Mouse (Mus musculus): ENCODE data around the gene Pcsk4. TPM values are rescaled to one million over a fixed set of nuclear protein-coding genes. Genes with fewer than 3 reads are reported as not detected.
A peak's percentile ranks its signal among the peaks of the same experiment; 100 is the strongest.

Gene Pcsk4
- polyA plus RNA-seq, 1 experiment from 2014 or later = 2.4 TPM

- Histone ChIP-seq H3K27ac (replicated peaks) (peak overlapping the region; percentile 98), H3K9ac (replicated peaks) (peak overlapping the region; percentile 78), H3K4me1 (peaks cover 69% of the 10 kb centered on the region), H3K4me2 (replicated peaks) (peak overlapping the region; percentile 79), H3K27me3 (no peaks in the 10 kb centered on the region; the same call in none of the 2 replicates), H3K36me3 (peaks cover 44% of the 10 kb centered on the region), H3K4me3 (peak overlapping the region; percentile 78), H3K9me3 (no peaks in the 10 kb centered on the region)
- 67% methylated on average over 9 of the region's 10 CpGs for whole genome bisulfite sequencing
- ATAC-seq (ENCODE audit: low FRiP score, low read depth) = no peak; the same call in 1 of the 2 replicates
Observed at GRCm38 (mm10) chr10:80301256-80302081, 27.8 kb downstream of the Pcsk4 start.

- peaks cover 75% of the 10 kb centered on the region for H3K4me1 ChIP-seq
- H3K4me2 ChIP-seq (replicated peaks) = peak overlapping the region; percentile 79
- H3K9me3 ChIP-seq = no peaks in the 10 kb centered on the region
- peak overlapping the region; percentile 98 for H3K27ac ChIP-seq (replicated peaks)
- H3K27me3 ChIP-seq = no peaks in the 10 kb centered on the region; the same call in none of the 2 replicates
- H3K36me3 ChIP-seq = peaks cover 36% of the 10 kb centered on the region
- peak; percentile 70 for ATAC-seq (ENCODE audit: low FRiP score, low read depth)
- H3K4me3 ChIP-seq = peak overlapping the region; percentile 78
- 8% methylated on average over 11 of the region's 11 CpGs for WGBS
- H3K9ac ChIP-seq (replicated peaks) = peak overlapping the region; percentile 98
Observed at GRCm38 (mm10) chr10:80300672-80301181, 28.6 kb downstream of the Pcsk4 start.

- ATAC-seq (ENCODE audit: low FRiP score, low read depth) = no peak
- Histone ChIP-seq H3K4me2 (replicated peaks) (peak overlapping the region; percentile 79), H3K9ac (replicated peaks) (peak overlapping the region; percentile 98), H3K4me3 (peak overlapping the region; percentile 78), H3K36me3 (peaks cover 31% of the 10 kb centered on the region), H3K27ac (replicated peaks) (peak overlapping the region; percentile 98), H3K4me1 (peaks cover 83% of the 10 kb centered on the region), H3K27me3 (no peaks in the 10 kb centered on the region; the same call in none of the 2 replicates), H3K9me3 (no peaks in the 10 kb centered on the region)
- WGBS = 51% methylated on average over 10 of the region's 10 CpGs
Observed at GRCm38 (mm10) chr10:80299824-80300223, 29.5 kb downstream of the Pcsk4 start.

DNA sequence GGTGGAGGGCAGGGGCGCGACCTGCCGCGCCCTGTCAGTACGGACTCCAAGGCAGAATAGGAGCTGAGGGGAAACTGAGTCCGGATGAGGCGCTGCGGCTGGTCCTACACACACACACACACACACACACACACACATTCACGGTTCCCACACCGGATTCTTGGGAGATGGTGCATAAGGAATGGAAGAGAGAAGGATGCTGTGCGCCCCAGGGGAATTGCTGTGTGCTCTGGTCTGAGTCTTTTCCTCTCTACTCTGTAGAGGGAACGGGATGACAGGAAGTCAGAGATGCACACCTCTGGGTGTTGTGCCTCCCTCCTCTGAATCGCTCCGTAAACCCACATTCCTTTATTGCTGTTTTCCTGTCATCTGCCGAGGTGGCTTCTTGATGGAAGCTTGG, 30.0 kb downstream of the Pcsk4 start:
- Histone ChIP-seq H3K4me2 (replicated peaks) (peak overlapping the region; percentile 79), H3K4me1 (peaks cover 83% of the 10 kb centered on the region), H3K27me3 (no peaks in the 10 kb centered on the region; the same call in none of the 2 replicates), H3K9ac (replicated peaks) (peak overlapping the region; percentile 98), H3K9me3 (no peaks in the 10 kb centered on the region), H3K27ac (replicated peaks) (peak overlapping the region; percentile 98), H3K4me3 (peak overlapping the region; percentile 78), H3K36me3 (peaks cover 31% of the 10 kb centered on the region)
- WGBS = 3% methylated on average over 15 of the region's 15 CpGs
- no peak; the same call in 1 of the 2 replicates for ATAC-seq (ENCODE audit: low FRiP score, low read depth)

- peak overlapping the region; percentile 79 for H3K4me2 ChIP-seq (replicated peaks)
- H3K4me3 ChIP-seq = peak overlapping the region; percentile 78
- peak overlapping the region; percentile 98 for H3K9ac ChIP-seq (replicated peaks)
- peak; percentile 80 for ATAC-seq (ENCODE audit: low FRiP score, low read depth)
- WGBS = 3% methylated on average over 26 of the region's 26 CpGs
- peaks cover 31% of the 10 kb centered on the region for H3K36me3 ChIP-seq
- no peaks in the 10 kb centered on the region; the same call in none of the 2 replicates for H3K27me3 ChIP-seq
- H3K4me1 ChIP-seq = peaks cover 88% of the 10 kb centered on the region
- peak overlapping the region; percentile 98 for H3K27ac ChIP-seq (replicated peaks)
- H3K9me3 ChIP-seq = no peaks in the 10 kb centered on the region
Observed at GRCm38 (mm10) chr10:80298571-80299281, 30.6 kb downstream of the Pcsk4 start.

GRCm38 (mm10) chr10:80297526-80298133, 31.7 kb downstream of the Pcsk4 start:
- Histone ChIP-seq H3K4me1 (peaks cover 91% of the 10 kb centered on the region), H3K27me3 (no peaks in the 10 kb centered on the region; the same call in none of the 2 replicates), H3K36me3 (peaks cover 28% of the 10 kb centered on the region), H3K9me3 (no peaks in the 10 kb centered on the region), H3K4me3 (0 out of 2 replicates have a peak overlapping the region, but pooled peaks have one; percentile 43), H3K9ac (replicated peaks) (peak overlapping the region; percentile 98), H3K27ac (replicated peaks) (peak overlapping the region; percentile 98), H3K4me2 (replicated peaks) (peak overlapping the region; percentile 79)
- 76% methylated on average over 8 of the region's 8 CpGs for WGBS
- ATAC-seq (ENCODE audit: low FRiP score, low read depth) = no peak

GRCm38 (mm10) chr10:80296824-80297223, 32.5 kb downstream of the Pcsk4 start:
- Histone ChIP-seq H3K27me3 (no peaks in the 10 kb centered on the region; the same call in none of the 2 replicates), H3K4me2 (replicated peaks) (peak overlapping the region; percentile 79), H3K27ac (replicated peaks) (peak overlapping the region; percentile 98), H3K36me3 (peaks cover 19% of the 10 kb centered on the region), H3K4me3 (peak overlapping the region; percentile 43), H3K9me3 (no peaks in the 10 kb centered on the region), H3K4me1 (peaks cover 86% of the 10 kb centered on the region), H3K9ac (replicated peaks) (peak overlapping the region; percentile 49)
- ATAC-seq (ENCODE audit: low FRiP score, low read depth) = no peak
- 74% methylated on average over 5 of the region's 5 CpGs for WGBS

DNA sequence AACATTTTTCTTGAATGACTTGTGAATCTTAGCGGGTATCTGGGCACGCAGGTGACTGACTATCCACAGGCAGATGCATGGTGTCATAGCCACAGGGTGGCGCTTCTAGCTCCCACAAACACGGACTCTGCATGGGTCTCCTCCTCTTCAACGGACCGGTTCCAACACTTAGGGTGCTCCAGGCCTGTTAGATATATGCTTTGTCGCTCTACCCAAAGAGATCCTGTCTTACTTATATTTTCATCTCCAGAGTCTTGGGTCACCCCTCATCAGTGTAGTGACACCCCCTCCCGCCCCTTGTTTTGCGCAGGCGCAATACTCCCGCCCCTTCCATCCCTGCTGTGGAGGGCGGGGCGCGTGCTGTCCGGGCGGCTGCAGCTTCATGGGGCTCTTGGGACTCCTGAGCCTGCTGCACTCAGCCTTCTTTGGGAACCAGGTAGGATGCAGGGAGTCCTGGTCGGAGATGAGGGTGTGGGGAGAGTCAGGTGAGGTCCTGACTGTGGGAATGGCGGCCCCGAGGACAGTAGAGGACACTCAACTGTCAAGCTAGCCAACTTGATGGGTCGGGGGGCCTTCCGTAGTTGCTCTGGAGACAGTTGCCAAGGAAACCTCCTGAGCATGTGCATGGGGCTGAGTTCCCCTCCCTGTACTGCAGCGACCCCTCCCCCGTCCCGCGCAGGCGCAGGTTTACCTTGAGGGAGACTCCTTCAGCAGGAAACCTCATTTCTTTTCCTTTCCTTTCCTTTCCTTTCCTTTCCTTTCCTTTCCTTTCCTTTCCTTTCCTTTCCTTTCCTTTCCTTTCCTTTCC, 33.5 kb downstream of the Pcsk4 start, which contains the start of gene Apc2:
Apc2 (plus strand) TSS at position 360 of the 808 bp plus-strand sequence.
- 1% methylated on average over 26 of the region's 26 CpGs for WGBS
- ATAC-seq (ENCODE audit: low FRiP score, low read depth) = peak; percentile 48
- Histone ChIP-seq H3K27me3 (no peaks in the 10 kb centered on the region; the same call in none of the 2 replicates), H3K4me2 (replicated peaks) (peak within 1 kb of the TSS; percentile 79), H3K36me3 (peaks cover 19% of the 10 kb centered on the region), H3K4me3 (peak within 1 kb of the TSS; percentile 43), H3K9me3 (no peaks in the 10 kb centered on the region), H3K4me1 (peaks cover 80% of the 10 kb centered on the region), H3K9ac (replicated peaks) (peak within 1 kb of the TSS; percentile 49), H3K27ac (replicated peaks) (peak within 1 kb of the TSS; percentile 98)

DNA sequence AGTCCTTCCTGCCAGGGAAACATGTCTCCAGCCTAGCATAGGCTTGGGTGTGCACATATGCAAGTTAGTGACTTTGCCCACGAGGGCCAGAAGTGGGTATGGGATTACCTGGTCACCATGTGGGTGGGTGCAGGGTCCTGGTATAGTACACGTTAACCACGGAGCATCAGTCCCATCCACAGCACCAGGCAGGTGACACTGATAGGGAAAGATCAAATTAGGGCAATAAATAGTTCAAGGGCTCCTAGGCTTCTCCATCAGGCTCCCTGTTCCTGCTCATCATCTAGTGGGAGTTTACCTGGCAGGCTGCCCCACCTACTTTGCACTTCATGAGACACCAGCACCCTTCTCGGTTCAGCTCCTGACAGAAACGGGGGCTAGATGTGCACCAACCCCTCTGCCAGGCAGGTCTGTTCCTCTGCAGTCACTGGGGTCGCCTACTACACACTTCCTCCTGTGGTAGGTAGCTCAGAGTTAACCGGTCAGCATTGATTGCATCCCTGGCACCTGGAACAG, 34.5 kb downstream of the Pcsk4 start:
- Histone ChIP-seq H3K4me3 (no peak overlapping the region), H3K4me1 (peaks cover 71% of the 10 kb centered on the region), H3K4me2 (replicated peaks) (peak overlapping the region; percentile 1; the same call in 1 of the 2 replicates), H3K27ac (replicated peaks) (peak overlapping the region; percentile 98; the same call in 1 of the 2 replicates), H3K9me3 (no peaks in the 10 kb centered on the region), H3K27me3 (no peaks in the 10 kb centered on the region; the same call in none of the 2 replicates), H3K36me3 (peaks cover 19% of the 10 kb centered on the region), H3K9ac (replicated peaks) (no peak overlapping the region; the same call in 1 of the 2 replicates)
- ATAC-seq (ENCODE audit: low FRiP score, low read depth) = no peak
- 52% methylated on average over 7 of the region's 7 CpGs for WGBS

- H3K27ac ChIP-seq (replicated peaks) = no peak overlapping the region
- ATAC-seq (ENCODE audit: low FRiP score, low read depth) = no peak
- 77% methylated on average over 4 of the region's 4 CpGs for WGBS
Observed at GRCm38 (mm10) chr10:80294311-80294710, 35.0 kb downstream of the Pcsk4 start.

More at GRCm38 (mm10) chr10:80294311-80294710, 35.0 kb downstream of the Pcsk4 start:
- peaks cover 65% of the 10 kb centered on the region for H3K4me1 ChIP-seq
- H3K27me3 ChIP-seq = no peaks in the 10 kb centered on the region; the same call in 1 of the 2 replicates
- H3K36me3 ChIP-seq = peaks cover 20% of the 10 kb centered on the region
- peak overlapping the region; percentile 1; the same call in 1 of the 2 replicates for H3K4me3 ChIP-seq
- H3K9me3 ChIP-seq = no peaks in the 10 kb centered on the region
- H3K9ac ChIP-seq (replicated peaks) = no peak overlapping the region; the same call in 1 of the 2 replicates
- peak overlapping the region; percentile 1; the same call in 1 of the 2 replicates for H3K4me2 ChIP-seq (replicated peaks)
